Mouse (Mus musculus) left cerebral cortex, adult 6 months (tissue): ENCODE results near the gene Zbtb5. TPM values are rescaled to one million over a fixed set of nuclear protein-coding genes. Genes with fewer than 3 reads are reported as not detected.

Experiments used
- long read RNA-seq, 2 experiments: library from polyadenylated mRNA; unstranded; transcript quantifications; one replicate each; pipeline ENCODE4 v2.0.0; 2019 to 2020
- polyA plus RNA-seq: library from polyadenylated mRNA; unstranded; fragments of <200 nt; fragmentation: Nextera tagmentation; gene quantifications from 2 replicates; pipeline ENCODE4 v1.2.3, GENCODE M21; 2021

Gene Zbtb5
- 3.1 and 3.5 TPM in 2 replicates for polyA plus RNA-seq
- long read RNA-seq, experiment 1, full-length matches to known transcripts, result 24 of 30 reads
- long read RNA-seq, experiment 1, partial matches to known transcripts, result 0 of 30 reads
- long read RNA-seq, experiment 1, other reads (novel, unspliced or antisense), result 6 of 30 reads
- long read RNA-seq, experiment 2, partial matches to known transcripts, result 0 of 5 reads
- long read RNA-seq, experiment 2, other reads (novel, unspliced or antisense), result 5 of 5 reads

GRCm38 (mm10) chr4:45012105-45012975, at the start of gene Zbtb5:
TSS of gene Zbtb5 (minus strand) at chr4:45012412.

GRCm38 (mm10) chr4:45018452-45018980, 6.3 kb upstream of the Zbtb5 start, which contains the start of gene Polr1e:
TSS of gene Polr1e (plus strand) at chr4:45018583.

DNA sequence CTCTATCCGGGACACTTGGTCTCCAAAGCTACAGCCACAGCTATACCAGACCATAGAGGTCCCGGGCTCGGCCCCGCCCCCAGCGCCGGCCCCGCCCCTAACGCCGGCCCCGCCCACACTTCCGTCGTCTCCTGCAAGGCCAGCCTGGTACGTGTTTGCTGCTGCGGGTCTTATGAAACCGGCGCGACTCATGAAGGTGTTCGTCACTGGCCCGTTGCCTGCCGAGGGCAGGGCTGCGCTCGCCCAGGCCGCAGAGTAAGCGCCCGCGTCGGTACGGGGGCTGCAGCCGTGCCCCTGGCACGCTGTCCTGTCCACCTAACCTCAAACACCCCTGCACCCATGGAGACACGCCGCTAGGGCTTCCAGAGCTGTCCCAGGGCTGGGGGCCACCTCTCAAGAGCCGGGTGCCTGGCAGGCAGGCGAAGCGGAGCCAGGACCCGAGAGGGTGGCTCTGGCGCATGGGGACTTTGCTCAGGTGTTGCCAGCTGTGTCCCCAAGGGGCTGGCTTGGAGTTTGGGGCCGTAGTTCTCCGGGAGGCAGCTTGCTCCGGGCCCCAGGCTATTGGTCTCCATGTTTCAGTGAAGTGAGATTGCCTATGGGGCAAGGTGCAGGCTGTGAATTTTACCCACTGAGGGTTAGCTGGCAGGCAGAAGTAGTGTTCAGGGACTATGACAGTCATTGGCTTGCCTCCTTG, 30.8 kb downstream of the Zbtb5 start, which contains the start of gene Grhpr:
Grhpr (plus strand) TSS at position 116 of the 694 bp plus-strand sequence.

Other genes starting within 250 kb of the Zbtb5 start
- 63.6 and 70.5 TPM in 2 replicates for gene Grhpr, start 31.0 kb downstream of the Zbtb5 start, polyA plus RNA-seq
- gene Polr1e, start 6.2 kb upstream of the Zbtb5 start, polyA plus RNA-seq, result 10.0 and 10.4 TPM in 2 replicates
- 8.8 and 12.2 TPM in 2 replicates for gene Fbxo10, start 72.2 kb upstream of the Zbtb5 start, polyA plus RNA-seq
- gene Tomm5, start 95.7 kb upstream of the Zbtb5 start, polyA plus RNA-seq, result 201 and 237 TPM in 2 replicates
- 1.9 and 2.9 TPM in 2 replicates for gene Frmpd1, start 172.5 kb upstream of the Zbtb5 start, polyA plus RNA-seq